In the genomic region with DNA sequence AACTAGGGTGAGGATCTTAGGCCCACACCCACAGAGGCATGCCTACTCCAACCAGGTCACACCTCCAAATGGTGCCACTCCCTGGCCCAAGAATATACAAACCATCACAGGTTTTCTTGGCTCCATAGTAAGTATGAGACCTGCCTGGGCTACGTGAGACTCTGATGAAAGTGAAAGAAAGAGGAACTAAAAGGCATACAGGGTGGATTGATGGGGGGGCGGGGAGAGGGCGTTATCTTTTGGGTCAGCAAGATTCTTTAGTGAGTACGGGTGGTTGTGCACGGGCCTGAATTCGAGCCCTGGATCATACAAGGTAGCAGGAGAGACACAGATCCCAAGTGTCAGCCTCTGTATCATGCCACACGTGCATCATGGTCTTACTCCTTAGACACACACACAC, we compare ENCODE assay signal across 28 mouse cellular contexts.
"Had no signal": no experiment of that assay in that cellular context is flagged by ENCODE, and none has a peak within 500 bp of the region (broad histone marks: within the 10 kb centered on the region; RNA-seq: fewer than 3 reads in every experiment).

No protein-coding gene starts in this region.

- H3K4me3 ChIP-seq: gastrocnemius, adult 2 months; heart, adult 2 months; heart, embryonic 13.5 days; heart, embryonic 15.5 days; hindbrain, embryonic 13.5 days; hindbrain, embryonic 15.5 days; kidney, embryonic 15.5 days; limb, embryonic 13.5 days; limb, embryonic 15.5 days; liver, embryonic 12.5 days had no signal

- H3K27ac ChIP-seq: gastrocnemius, adult 2 months; heart, adult 2 months; heart, embryonic 13.5 days; heart, embryonic 15.5 days; hindbrain, embryonic 13.5 days; hindbrain, embryonic 15.5 days; hindbrain, postnatal 0 days; kidney, embryonic 15.5 days; kidney, postnatal 0 days; limb, embryonic 13.5 days; limb, embryonic 15.5 days; liver, embryonic 12.5 days; liver, embryonic 14.5 days had no signal

- H3K4me2 ChIP-seq: heart, embryonic 11.5 days; heart, embryonic 13.5 days; heart, embryonic 15.5 days; hindbrain, embryonic 13.5 days; hindbrain, embryonic 15.5 days; kidney, embryonic 15.5 days; limb, embryonic 13.5 days; limb, embryonic 15.5 days; liver, embryonic 12.5 days had no signal

- H3K9ac ChIP-seq: heart, embryonic 13.5 days; heart, embryonic 15.5 days; hindbrain, embryonic 13.5 days; hindbrain, embryonic 15.5 days; kidney, embryonic 15.5 days; limb, embryonic 13.5 days; limb, embryonic 15.5 days; liver, embryonic 12.5 days; liver, embryonic 14.5 days had no signal

- H3K36me3 ChIP-seq: heart, embryonic 13.5 days; heart, embryonic 15.5 days; hindbrain, embryonic 13.5 days; hindbrain, embryonic 15.5 days; kidney, embryonic 15.5 days; limb, embryonic 13.5 days; limb, embryonic 15.5 days; liver, embryonic 12.5 days had no signal

- H3K9me3 ChIP-seq: heart, embryonic 13.5 days; heart, embryonic 15.5 days; hindbrain, embryonic 13.5 days; hindbrain, embryonic 15.5 days; kidney, embryonic 15.5 days; limb, embryonic 13.5 days; limb, embryonic 15.5 days; liver, embryonic 12.5 days had no signal

- H3K27me3 ChIP-seq: heart, embryonic 15.5 days; hindbrain, embryonic 15.5 days; liver, embryonic 12.5 days had no signal

- DNase-seq: gastrocnemius, adult 2 months; gastrocnemius, postnatal 10 days; gastrocnemius, postnatal 25 days; heart, adult 11 months; heart, adult 2 months; heart, postnatal 14 days; heart, postnatal 36 days; kidney, adult 11 months; kidney, adult 2 months; kidney, adult 9 months; kidney, postnatal 14 days; kidney, postnatal 36 days; layer of hippocampus, adult 9-11 months; layer of hippocampus, postnatal 36 days; left cerebral cortex, postnatal 4 days had no signal

- ATAC-seq: hindbrain, postnatal 0 days; intestine, embryonic 16.5 days; liver, embryonic 12.5 days had no signal
